Mouse (Mus musculus) ES-E14 (cell line): ENCODE results near the gene Trim63.

ENCODE experiments used
- MAFK ChIP-seq: IDR thresholded peaks from 2 replicates; pipeline ENCODE4 v1.6.1; 2014; ENCODE audit warnings: mild to moderate bottlenecking, low read depth, low read length, inconsistent platforms; ENCODE audit not compliant: insufficient read depth
- ZC3H11A ChIP-seq: IDR thresholded peaks from 2 replicates; pipeline ENCODE4 v1.6.1; 2012; ENCODE audit warnings: low read depth, mild to moderate bottlenecking, inconsistent platforms, low read length, borderline replicate concordance
- ZNF384 ChIP-seq: IDR thresholded peaks from 2 replicates; pipeline ENCODE4 v1.6.1; 2012; ENCODE audit warnings: low read depth, low read length, inconsistent platforms

GRCm38 (mm10) chr4:134371316-134371855 lies 56.5 kb downstream of the Trim63 start:
- TF ChIP-seq ZC3H11A (no peak), ZNF384 (no peak), MAFK (no peak)
